Mouse (Mus musculus): ENCODE data around the gene Gm5089.

Gene Gm5089

GRCm38 (mm10) chr14:122450496-122451382 is at the start of gene Gm5089:
TSS of gene Gm5089 (minus strand) at chr14:122451115.
- peak; percentile 46 for DNase-seq (ENCODE audit: low spot score)

GRCm38 (mm10) chr14:122492015-122492414 is 41.1 kb upstream of the Gm5089 start:
- no peak for DNase-seq (ENCODE audit: low spot score)

GRCm38 (mm10) chr14:122491521-122491920 is 40.6 kb upstream of the Gm5089 start:
- no peak for DNase-seq (ENCODE audit: low spot score)

DNA sequence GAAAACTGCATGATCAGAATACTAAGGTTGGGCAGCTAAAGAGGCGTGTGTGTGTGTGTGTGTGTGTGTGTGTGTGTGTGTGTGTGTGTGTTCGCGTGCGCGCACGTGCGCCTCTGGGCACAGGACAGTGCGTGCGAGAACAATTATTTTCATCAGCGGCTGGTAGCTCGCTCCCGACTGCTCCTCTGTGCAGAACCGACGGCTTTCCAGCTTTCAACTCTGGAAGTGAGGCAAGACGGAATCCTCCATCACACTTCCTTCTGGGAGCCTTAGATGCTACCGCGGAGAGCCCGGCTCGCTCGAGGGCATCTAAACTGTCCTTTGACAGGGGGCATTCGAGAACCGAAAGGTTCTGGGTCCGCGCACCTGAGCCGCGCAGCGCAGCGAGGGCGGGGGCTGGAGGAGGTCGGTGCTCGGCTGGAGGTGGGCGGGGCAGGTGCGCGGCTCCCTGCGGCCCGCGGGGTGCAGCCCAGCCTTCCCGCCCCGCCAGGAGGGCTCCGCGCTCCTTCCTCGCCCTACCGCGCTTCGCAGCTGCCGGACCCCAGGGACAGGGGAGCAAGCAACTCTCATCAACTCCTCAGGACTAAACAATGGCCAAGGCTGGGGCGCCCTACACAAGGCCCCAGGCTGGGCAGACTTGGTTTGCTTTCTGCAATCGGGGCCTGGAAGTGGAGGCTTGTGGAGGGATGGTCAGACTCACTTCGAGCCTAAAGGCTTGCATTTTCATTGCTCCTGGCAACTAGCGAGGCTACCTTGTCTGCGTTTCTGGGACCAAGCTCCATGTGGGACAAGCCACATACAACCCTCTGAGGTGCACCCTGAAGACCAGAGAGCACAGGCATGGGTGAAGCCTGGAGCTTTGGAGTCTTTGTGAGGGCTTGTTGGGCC is 39.8 kb upstream of the Gm5089 start, which contains the start of gene Gm10837:
Gene Gm10837, plus strand, starts transcription at position 146 of the 888 bp plus-strand sequence.
- no peak for DNase-seq (ENCODE audit: low spot score)

DNA sequence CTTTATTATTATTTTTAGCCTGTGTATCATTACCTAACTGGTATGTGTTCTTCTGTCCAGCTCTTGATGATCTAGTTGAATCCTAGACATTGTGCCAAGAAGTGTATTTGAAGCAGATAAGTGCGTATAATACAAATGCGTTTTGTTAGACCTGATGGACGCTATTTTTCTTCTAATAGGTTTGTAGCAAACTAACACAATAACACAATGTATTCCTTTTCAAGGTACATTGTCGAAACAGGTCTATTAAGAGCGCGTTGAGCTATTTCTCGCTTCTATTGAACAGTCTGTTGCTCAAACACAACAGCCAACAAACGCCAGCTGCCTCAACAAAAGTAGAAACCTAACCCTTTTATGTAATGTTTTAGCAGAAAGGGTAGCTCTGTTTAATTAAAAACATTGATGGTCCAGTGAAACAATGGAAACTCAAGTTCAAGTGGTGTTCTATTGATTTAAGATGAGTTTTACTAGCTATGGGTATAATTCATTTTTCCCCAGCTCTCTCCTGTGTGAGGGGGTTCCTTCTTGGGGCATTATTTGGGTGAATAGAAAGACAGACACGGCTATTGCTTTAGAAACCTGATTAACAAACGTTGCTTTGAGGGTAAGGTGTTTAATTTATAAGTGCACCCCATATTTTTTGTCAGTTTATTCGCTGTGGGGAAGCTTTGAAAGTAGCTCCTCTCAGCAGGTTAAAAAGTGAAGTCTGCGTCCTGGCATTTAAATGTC is 38.9 kb upstream of the Gm5089 start:
- no peak for DNase-seq (ENCODE audit: low spot score)

DNA sequence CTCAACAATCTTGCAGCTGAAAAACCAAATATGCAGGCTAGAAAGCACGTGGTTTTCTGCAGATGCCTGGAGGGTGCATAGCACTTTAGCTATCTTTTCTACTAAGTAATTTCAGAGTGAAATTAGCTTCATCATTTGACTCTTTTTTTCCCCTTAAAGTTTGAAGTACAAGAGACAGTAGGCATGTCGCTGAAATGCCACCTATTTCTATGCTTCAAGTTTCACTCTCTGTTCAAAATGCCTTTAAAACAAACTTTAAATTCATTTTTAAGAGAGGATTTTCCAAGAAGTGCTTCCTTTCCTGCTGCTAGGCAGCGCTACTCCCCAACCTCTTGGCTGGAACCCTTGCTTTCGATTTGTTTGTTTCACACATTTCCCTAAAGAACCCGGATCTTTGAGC is 38.1 kb upstream of the Gm5089 start:
- no peak for DNase-seq (ENCODE audit: low spot score)

GRCm38 (mm10) chr14:122487366-122487765 is 36.5 kb upstream of the Gm5089 start:
- no peak for DNase-seq (ENCODE audit: low spot score)

DNA sequence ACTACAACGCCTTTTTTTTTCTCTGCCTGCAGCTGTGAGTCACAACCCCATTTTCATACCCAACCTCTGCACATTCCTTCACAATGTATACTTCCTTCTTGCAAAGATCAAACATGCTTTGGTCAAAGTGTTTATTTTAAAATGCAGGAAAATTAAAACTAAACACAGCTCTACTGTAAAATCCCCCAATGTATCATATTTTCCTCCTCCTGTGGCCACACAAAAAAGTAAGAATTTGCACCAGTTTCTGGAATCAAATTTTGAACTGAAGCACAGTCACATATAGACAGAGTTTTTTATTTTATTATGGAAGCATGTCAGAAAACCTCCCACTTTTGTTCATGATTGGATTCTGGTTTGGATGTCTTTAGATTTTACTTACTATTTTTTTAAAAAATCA is 35.7 kb upstream of the Gm5089 start:
- DNase-seq (ENCODE audit: low spot score), result no peak

DNA sequence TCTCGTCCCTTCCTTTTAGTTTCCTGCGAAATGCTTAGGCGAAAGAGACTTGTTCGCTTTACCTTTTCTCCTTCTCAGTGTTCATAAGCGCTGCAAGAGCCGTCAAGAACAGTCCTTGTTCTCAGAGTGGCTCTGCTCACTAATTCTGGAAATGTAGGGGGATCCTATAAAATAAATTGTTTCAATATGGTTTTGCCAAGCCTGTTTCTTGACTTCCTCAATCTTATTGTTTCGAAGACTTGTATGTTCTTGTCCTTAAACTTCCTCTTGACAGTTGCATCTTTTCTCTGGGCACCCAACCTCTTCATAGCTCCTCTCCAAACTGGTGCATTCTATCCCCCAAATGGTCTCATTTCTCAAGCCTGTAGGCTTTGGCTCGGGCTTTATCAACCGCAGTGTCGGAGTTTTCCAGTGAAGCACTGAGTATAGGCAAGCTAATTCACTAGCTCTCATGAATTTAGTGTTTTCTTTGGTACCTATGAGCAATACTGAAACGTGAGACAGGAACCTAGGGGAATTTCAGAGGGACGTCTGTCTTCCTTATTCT is 34.8 kb upstream of the Gm5089 start:
- DNase-seq (ENCODE audit: low spot score), result no peak

GRCm38 (mm10) chr14:122484844-122485551 is 34.1 kb upstream of the Gm5089 start:
- no peak for DNase-seq (ENCODE audit: low spot score)

DNA sequence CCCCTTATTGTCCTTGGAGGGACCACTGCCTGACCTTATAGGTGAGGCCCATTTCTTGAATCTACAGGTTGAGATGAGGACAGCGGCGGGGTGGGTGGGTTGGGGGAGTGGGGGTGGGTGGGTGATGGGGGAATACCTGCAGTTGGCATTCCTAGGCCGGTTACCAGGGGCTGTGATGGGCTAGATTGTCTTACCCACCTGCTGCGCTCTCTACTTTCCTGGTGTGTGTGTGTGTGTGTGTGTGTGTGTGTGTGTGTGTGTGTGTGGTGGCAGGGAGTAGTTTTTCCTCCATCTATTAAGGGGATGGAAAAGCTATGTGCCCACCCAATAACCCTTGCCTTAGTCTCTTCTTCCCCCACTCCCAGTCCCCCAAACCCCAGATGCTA is 33.5 kb upstream of the Gm5089 start:
- DNase-seq (ENCODE audit: low spot score), result no peak

- no peak for DNase-seq (ENCODE audit: low spot score)
These were observed 32.9 kb upstream of the Gm5089 start for GRCm38 (mm10) chr14:122483556-122484421.

DNA sequence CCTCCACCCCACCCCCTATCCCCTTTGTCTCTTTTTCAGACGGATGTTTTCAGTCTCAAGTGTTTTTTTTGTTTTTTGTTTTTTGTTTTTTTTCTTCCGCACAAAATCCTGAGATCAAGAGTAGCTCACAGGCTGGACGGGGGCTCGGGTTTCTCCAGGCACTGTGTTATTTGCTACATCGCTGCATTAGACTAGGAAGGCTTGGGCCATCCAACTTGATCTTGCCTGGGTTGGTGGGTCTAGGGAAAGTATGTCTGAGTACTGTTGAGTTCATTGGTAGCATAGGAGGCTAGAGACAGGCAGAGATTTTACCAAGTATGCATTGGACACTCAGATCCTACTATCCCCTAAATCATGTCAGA is 32.1 kb upstream of the Gm5089 start:
- no peak for DNase-seq (ENCODE audit: low spot score)

DNA sequence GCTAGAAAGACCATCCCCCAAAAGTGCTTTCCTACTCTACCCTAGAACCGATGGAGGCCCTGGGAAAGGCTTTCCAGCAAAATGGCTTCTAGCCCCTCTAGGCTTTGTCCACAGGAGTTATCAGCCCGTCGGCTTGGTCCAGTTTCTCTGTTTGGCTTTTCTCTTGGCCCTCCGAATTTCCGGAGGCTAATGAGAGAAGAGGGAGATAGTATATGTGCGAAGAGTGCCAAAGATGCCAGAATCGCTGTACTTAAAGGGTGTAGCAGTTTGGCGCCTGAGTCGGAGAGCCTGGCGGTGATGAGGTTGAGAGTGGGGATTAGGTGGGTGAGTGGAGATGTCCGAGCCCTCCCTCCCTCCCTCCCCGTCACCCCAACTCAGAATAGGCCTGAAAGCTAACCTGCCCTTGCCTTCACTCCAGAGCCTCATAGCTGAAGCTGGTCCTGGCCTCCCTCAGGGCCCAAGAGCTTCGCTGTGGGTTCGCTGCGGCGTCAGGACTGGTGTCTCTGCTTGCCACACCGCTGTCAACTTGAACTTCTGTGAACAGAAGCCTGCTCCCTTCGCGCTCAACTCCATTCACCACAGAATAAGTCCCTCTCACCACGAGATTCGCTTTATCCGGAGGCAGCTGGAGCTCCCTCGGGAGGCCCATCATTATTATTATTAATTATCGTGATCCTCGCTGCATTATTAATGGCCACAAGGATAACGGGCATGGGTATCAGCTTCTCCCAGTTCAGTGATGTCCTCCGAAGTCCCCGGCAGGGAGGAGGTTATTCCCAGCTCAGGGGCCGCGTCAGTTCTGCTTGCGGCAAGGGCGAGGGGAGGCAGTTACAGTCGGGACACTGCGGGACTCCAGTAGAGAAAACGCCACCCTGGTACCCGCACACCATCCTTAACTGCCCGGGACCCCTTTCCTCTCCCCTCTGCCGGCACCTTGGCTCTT is 31.4 kb upstream of the Gm5089 start:
- no peak for DNase-seq (ENCODE audit: low spot score)

- no peak for DNase-seq (ENCODE audit: low spot score)
These were observed 30.3 kb upstream of the Gm5089 start for GRCm38 (mm10) chr14:122481181-122481580.

- DNase-seq (ENCODE audit: low spot score), result no peak
These were observed 29.4 kb upstream of the Gm5089 start for GRCm38 (mm10) chr14:122480355-122480754.

DNA sequence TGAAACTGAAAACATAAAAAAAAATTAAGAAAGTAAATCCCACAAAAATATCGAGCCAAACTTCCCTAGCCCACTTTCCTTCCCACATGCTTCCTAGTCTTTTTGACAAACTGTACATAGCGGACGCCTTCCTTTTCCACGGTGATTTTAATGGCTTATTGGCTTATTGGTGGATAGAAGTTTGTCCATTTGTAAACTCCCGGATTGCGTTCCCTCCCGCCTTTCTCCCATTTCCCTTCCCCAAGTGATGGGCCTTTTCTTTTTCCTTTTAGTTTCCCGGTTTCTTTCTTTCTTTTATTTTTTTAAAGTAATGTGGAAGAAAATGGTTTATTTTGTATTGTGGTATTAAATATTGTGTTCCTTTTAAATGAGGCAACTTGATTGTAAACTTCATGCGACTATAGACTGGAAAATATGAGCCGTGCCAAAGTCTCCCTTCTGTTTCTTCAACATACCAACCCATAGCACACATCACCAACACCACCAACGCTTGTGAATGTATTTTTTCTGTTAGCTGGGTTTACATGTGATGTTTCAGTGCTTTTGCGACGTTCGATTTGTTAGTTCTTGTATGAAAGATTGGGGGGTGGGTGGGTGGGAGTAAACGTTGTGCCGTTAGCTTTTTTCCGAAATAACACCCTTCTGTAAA is 28.7 kb upstream of the Gm5089 start:
- no peak for DNase-seq (ENCODE audit: low spot score)

DNA sequence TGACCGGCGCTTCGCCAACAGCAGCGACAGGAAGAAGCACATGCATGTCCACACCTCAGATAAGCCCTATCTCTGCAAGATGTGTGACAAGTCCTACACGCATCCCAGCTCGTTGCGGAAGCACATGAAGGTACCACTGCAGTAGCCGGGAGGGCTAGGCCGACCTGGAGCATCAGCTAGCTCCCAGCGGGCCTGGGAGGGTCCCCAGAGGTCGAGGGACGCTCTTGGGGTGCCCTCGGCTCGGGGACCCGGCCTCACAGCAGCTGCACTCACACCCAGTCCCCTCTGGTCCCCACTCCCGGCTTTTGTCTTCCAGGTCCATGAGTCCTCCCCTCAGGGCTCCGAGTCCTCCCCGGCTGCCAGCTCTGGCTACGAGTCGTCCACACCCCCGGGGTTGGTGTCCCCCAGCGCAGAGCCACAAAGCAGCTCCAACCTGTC is 27.7 kb upstream of the Gm5089 start:
- DNase-seq (ENCODE audit: low spot score), result no peak

Data from lung, postnatal 25 days (tissue).